Mouse (Mus musculus) lung, postnatal 4 days (tissue): ENCODE measurements around the gene Hcn2.
A peak's percentile ranks its signal among the peaks of the same experiment; 100 is the strongest.
"Not testable (repeated sequence)": the region's sequence is repeated elsewhere in the genome, so short reads cannot be mapped to it uniquely, and the experiment has no call there.

Experiments used
- DNase-seq, 2 experiments: peaks; one replicate each; pipeline ENCODE4 v3.0.0; 2021

Hcn2 gene

GRCm38 (mm10) chr10:79745898-79746773, 29.7 kb downstream of the Hcn2 start, which contains the start of gene Polrmt:
Gene Polrmt, minus strand, starts transcription at chr10:79746581.
- peak; percentile 96 to 98 for DNase-seq

DNA sequence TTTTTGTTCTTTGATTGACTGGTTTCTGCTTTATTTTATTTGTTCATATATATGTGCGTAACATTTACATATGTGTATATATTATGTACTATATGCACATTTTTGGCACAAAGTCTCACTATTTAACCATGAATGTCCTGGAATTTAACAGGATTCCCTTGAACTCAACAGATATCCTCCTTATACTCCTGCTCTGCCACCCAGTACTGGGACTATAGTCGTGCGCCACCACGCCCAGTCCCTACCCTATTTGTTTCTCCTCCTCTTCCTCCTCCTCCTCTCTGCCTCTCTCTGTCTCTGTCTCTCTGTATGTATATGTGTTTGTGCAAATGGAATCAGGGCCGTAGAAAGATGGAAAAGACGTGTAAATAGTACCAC, 30.3 kb downstream of the Hcn2 start:
- DNase-seq: no peak

- no peak for DNase-seq
These were observed 32.1 kb downstream of the Hcn2 start for GRCm38 (mm10) chr10:79748496-79748895.

DNA sequence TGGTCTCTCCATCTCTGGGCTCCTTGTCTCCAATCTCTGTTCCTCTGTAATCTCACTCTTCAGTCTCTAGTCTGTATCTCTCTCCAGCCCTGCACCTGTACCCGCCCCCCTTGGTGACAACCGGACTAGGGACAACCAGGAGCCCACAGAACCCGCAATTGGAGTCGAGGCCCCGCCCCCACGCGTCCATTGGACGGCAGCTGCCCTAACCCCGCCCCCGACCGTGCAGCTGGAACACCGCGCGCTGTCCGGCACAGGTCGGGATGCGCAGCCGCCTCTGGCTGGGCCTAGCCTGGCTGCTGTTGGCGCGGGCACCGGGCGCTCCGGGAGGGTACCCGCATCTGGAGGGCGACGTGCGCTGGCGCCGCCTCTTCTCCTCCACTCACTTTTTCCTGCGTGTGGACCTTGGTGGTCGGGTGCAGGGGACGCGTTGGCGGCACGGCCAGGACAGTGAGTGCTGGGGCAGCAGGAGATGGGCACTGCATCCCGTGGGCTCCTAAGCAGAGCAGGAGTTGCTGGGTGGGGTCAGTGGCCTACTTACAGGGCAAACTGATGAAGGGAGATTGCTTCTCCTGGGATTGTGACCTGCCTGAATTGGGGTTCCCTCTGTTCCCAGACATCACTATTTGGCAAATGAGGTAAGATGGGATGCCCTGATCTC, 38.6 kb downstream of the Hcn2 start, which contains the start of gene Fgf22:
Fgf22 (plus strand) TSS at position 221 of the 661 bp plus-strand sequence.
- peak; percentile 72 to 75 for DNase-seq

GRCm38 (mm10) chr10:79755854-79756253, 39.4 kb downstream of the Hcn2 start:
- DNase-seq: no peak

- DNase-seq: no peak
These were observed 40.2 kb downstream of the Hcn2 start for GRCm38 (mm10) chr10:79756660-79757059.

DNA sequence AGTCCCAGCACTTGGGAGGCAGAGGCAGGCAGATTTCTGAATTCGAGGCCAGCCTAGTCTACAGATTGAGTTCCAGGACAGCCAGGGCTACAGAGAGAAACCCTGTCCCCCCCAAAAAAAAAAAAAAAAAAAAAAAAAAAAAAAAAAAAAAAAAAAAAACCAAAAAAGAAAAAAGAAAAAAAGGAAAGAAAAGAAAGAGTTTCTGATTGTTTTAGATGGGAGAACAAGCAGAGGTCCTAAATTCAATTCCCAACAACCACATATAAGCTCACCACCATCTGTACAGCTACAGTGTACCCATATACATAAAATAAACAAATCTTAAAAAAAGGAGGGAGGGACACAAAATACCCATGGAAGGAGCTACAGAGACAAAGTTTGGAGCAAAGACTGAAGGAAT, 43.2 kb downstream of the Hcn2 start:
- not testable (repeated sequence) for DNase-seq

DNA sequence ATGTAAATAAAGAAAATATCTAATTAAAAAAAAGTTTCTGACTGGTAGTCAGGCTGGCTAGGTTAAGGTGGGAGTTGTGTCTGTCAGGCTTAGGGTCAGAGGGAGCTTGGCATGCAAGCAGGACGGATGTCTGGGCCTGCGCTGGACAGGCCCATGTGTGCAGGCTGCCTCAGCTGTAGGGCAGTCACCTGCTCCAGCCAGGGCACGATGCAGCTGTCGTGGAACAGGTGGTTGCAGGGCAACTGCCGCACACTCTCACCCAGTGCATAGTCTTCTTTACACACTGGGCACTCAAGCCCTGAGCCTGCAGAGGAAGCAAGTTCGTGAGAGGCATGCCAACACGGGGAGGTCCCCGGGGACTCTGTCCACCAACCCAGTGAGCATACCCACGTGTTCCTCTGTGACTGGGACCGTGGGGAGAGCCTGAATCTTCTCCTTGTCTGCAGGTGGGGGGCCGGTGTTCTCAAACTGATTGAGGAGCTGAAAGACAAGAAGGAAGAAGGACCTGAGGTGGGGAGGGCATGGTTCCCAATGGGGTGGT, 44.2 kb downstream of the Hcn2 start:
- DNase-seq: no peak

DNA sequence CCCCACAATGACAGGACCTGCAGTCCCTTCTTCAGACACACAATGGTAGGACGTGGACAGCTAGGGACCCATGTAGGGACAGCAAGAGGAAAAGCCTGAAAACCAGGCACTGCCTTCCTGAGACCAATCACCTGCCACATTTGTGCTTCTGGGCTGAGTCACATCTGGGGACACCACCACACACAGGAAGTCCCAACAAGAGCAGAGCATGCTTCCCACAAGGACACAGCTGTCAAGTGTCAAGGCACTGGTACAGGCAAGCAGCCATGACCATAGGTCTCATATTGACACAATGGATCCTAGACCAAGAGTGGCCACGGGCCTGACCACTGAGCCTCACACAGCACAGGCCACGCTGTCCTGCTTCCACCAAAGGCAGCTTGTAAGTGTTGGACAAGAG, 46.4 kb downstream of the Hcn2 start:
- DNase-seq: no peak

GRCm38 (mm10) chr10:79764234-79764633, 47.8 kb downstream of the Hcn2 start:
- no peak for DNase-seq

DNA sequence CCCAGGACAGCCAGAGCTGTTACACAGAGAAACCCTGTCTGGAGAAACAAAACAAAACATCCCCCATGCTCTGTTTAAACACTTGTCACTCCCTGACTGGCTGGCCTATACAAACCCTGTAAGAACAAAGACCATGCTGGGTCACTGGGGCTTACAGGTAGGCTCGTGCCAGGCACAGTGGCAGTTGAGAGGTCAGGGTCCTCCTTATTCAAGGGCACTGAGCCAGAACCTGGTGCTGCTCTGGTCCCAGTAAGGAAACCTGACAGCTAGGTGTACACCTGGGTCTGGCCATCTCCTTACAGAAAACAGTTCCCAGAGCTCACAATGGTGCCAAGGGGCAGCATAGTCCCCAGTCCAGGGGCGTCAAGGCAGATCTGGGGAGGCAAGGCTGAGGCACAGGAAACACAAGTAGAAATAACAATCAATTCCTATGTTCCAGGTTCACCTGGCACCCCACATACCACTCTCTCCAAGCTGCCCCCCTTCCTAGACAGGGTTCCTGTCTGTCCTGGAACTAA, 48.9 kb downstream of the Hcn2 start:
- DNase-seq: no peak

GRCm38 (mm10) chr10:79766001-79766507, 49.6 kb downstream of the Hcn2 start:
- no peak for DNase-seq

DNA sequence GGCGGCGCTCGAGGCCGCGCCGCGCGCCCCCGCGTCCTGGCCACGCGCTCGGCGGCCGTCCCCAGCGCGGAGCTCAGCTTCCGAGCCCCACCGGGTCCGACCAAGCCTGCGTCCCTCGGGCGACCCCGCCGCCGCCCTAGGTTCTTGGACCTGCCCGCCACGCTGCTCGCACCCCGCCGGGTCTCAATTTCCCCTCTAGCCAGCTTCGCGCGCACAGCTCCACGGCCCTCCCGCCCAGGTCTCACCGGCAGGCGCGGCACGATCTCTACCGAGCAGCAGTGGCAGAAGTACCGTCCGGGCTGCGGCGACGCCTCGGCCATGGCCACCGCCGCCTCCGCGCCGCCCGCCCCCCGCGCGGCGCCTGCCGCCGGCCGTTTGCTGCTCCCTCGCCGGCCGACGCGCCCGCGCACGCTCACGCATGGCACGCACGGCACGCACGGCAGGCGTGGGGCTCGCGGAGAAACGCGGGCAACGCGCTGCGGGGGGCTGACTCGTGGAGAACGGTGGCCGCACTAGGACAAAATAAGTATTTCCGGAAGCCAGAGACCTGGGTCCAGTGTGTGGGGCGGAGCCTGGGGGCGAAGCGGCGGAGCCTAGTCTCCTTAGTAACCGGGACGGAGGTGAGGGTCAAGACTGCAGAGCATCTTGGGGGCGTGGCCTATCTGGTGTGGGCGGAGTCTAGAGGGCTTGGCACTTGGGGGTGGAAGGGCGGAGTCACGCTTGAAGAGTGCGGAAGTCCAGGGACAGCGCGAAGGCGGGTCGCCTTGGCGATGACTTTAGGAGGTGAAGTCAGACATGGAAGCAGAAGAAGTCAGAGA, 50.3 kb downstream of the Hcn2 start, which contains the start of gene Rnf126:
Rnf126 (minus strand) TSS at position 445 of the 818 bp plus-strand sequence.
- peak; percentile 99 to 100 for DNase-seq

DNA sequence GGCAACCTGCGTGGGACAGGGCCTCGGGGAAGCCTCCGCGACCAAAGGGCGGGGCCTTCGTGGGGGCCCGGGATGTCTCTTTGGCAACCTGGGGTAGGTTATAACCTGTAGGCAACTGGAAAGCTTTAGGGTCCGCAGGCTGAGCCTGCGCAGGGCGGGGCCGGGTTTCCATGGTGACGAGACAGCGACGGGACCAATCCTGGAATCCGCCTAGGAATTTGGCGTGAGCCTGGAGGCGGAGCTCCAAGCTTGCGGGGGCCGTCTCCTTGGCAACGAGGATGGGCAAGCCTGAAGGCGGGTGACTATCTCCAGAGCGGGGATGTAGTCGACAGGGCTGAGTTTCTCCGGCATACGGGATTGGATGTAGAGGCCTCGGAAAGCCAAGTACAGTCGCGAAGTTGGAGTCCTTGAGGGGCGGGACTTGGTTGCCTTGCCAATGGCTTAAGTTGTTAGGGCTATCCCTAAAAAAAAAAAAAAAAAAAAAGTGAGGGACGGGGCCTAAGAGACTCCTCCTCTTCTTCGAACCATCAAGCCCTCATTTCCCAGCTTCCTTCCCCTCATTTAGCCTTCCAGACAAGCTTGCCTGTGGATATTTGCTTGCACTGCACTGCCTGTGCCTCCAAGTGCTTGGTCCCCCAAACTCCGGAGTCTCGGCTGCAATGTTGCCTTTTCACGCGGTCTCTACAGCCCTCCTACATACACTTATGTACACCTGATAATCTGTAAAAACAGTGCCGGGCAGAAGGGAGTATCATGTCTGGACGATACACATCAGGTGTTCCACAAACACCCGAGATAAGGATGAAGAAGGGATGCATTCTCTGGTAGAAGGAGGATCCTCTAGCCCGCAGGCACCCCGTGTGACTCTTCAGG, 51.2 kb downstream of the Hcn2 start:
- peak; percentile 90 to 94 for DNase-seq

- peak; percentile 76 to 86 for DNase-seq
These were observed 52.0 kb downstream of the Hcn2 start for GRCm38 (mm10) chr10:79768400-79768799.

- no peak for DNase-seq
These were observed 52.9 kb downstream of the Hcn2 start for GRCm38 (mm10) chr10:79769329-79769728.

- no peak for DNase-seq
These were observed 55.9 kb downstream of the Hcn2 start for GRCm38 (mm10) chr10:79772320-79772719.

DNA sequence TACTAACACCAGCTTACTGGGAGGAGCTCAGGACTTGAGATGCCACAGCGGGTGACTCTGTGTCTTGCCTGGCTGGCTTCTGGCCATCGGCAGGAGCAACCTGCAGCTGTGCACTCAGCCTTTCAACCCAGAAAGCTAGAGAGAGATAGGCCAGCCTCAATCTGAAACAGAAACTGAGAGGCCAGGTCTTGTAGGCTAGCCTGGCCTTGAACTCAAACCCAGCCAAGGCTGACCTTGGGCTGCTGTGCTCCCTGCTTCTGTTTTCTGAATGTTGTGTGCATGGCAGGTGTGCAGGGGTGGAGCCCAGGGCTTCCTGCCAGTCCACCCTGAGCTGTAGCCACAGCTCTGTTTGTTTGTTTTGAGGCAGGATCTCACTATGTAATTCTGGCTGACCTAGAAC, 56.8 kb downstream of the Hcn2 start:
- no peak for DNase-seq

DNA sequence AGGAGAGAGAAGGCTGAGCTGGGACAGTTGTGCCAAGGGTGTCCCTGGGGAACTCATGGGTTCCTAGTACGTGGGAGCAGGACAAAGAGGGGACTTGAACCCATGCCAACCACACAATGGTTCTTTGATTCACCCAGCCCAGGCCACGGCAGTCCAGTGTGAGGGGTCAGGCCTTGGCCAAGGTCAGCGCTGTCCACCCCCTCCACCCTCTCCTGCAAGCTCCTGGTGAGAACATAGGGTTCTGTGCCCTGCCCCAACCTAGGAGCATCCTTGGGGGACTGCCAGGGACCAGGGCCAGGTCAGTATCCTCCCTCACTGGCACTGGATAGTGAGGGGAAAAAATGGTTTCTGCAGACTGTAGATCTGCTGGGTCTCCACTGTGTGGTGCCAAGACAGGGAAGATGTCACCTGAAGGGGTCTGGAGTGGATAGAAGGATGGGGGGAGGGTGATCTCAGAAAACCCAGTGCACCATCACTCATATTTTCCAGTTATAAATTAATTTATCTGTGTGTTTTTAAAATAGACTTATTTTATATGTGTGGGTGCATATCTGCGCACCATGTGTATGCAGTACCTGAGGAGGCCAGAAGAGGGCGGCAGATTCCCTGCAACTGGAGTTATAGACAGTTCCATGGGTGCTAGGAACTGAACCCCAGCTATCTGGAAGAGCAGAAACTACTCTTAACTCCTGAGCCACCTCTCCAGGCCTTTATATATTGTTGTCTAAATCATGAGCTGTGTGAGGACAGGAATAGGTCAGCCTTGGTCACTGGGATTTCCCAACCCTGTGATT, 58.2 kb downstream of the Hcn2 start:
- no peak for DNase-seq

DNA sequence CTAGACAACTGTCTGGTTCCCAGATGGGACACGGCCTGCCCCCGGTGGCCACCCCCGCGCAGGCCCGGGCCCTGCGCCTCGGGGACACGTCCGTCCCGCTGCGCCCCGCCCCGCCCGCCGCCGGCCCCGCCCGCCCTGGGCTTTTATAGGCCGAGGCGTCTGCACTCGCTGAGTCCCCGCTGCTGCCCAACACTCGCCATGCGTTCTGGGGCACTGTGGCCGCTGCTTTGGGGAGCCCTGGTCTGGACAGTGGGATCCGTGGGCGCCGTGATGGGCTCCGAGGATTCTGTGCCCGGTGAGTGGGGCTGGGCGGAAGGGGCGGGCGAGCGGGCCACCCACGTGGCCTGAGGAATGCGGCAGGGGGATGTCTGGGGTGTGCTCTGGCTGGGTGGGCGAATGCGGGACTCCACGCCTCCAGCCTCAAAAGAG, 60.7 kb downstream of the Hcn2 start, which contains the start of gene Fstl3:
Fstl3 (plus strand) TSS at position 170 of the 429 bp plus-strand sequence.
- peak; percentile 52 to 69 for DNase-seq
